Mouse (Mus musculus) embryonic facial prominence, embryonic 13.5 days (tissue): ENCODE results near the gene 4933430I17Rik. TPM values are rescaled to one million over a fixed set of nuclear protein-coding genes. Genes with fewer than 3 reads are reported as not detected.
"Not testable (repeated sequence)": the region's sequence is repeated elsewhere in the genome, so short reads cannot be mapped to it uniquely, and the experiment has no call there.

Experiments used
- ATAC-seq: fragments of 200-750 bp; cut with Nextera tagmentation; 2 replicates; pipeline ENCODE4 v1.8.0; 2017; ENCODE audit warnings: low read depth; ENCODE audit not compliant: insufficient number of reproducible peaks, insufficient read depth, low FRiP score, low TSS enrichment
- H3K27ac ChIP-seq: fragments of 300-500 bp; sonication (generic); 2 replicates; pipeline ENCODE4 v1.5.1; 2015; ENCODE audit warnings: moderate library complexity, mild to moderate bottlenecking, inconsistent platforms
- H3K27me3 ChIP-seq: fragments of 300-500 bp; sonication (generic); 2 replicates; pipeline ENCODE4 v1.6.1; 2015; ENCODE audit warnings: mild to moderate bottlenecking, inconsistent platforms
- H3K36me3 ChIP-seq: fragments of 300-500 bp; sonication (generic); 2 replicates; pipeline ENCODE4 v1.6.1; 2015; ENCODE audit warnings: mild to moderate bottlenecking, inconsistent platforms
- H3K4me1 ChIP-seq: fragments of 300-500 bp; sonication (generic); 2 replicates; pipeline ENCODE4 v1.6.1; 2015; ENCODE audit warnings: inconsistent platforms
- H3K4me2 ChIP-seq: fragments of 300-500 bp; sonication (generic); 2 replicates; pipeline ENCODE4 v1.6.1; 2015; ENCODE audit warnings: moderate library complexity, mild to moderate bottlenecking, inconsistent platforms
- H3K4me3 ChIP-seq: fragments of 300-500 bp; sonication (generic); 2 replicates; pipeline ENCODE4 v1.5.1; 2015; ENCODE audit warnings: mild to moderate bottlenecking, inconsistent platforms
- H3K9ac ChIP-seq: fragments of 300-500 bp; sonication (generic); 2 replicates; pipeline ENCODE4 v1.6.1; 2015; ENCODE audit warnings: mild to moderate bottlenecking, inconsistent platforms
- H3K9me3 ChIP-seq: fragments of 300-500 bp; sonication (generic); 2 replicates; pipeline ENCODE4 v1.6.1; 2016; ENCODE audit warnings: inconsistent platforms
- WGBS: fragments of 180-500 bp; shearing (Covaris S2); methylation state at CpG from one replicate; pipeline ENCODE4 v1.1.7; 2015; ENCODE audit warnings: mixed read lengths; 5-methylcytosine and 5-hydroxymethylcytosine counted together
- polyA plus RNA-seq: library from polyadenylated mRNA; unstranded; fragments of >200 nt; fragmentation: Nextera tagmentation; extraction: Ambion mirVana; gene quantifications from 2 replicates; pipeline ENCODE4 v1.2.1, GENCODE M21; 2015

The 4933430I17Rik gene
- polyA plus RNA-seq, 1 experiment from 2014 or later: 0.49 TPM

GRCm38 (mm10) chr4:62590878-62591277 lies 65.7 kb downstream of the 4933430I17Rik start:
- no peak for ATAC-seq
- peaks cover 11% of the 10 kb centered on the region; the same call in 1 of the 2 replicates for H3K4me1 ChIP-seq

GRCm38 (mm10) chr4:62591326-62591725 lies 66.2 kb downstream of the 4933430I17Rik start:
- Histone ChIP-seq H3K27ac (no peak overlapping the region), H3K4me2 (0 out of 2 replicates have a peak overlapping the region, but pooled peaks have one; percentile 0)
- ATAC-seq: no peak

More at GRCm38 (mm10) chr4:62590878-62591277, 65.7 kb downstream of the 4933430I17Rik start:
- Histone ChIP-seq H3K9ac (no peak overlapping the region), H3K4me2 (no peak overlapping the region), H3K9me3 (no peaks in the 10 kb centered on the region), H3K4me3 (no peak overlapping the region), H3K36me3 (no peaks in the 10 kb centered on the region), H3K27ac (no peak overlapping the region), H3K27me3 (no peaks in the 10 kb centered on the region)
- 89% methylated on average over 1 of the region's 1 CpGs for WGBS

GRCm38 (mm10) chr4:62593546-62594240 lies 68.5 kb downstream of the 4933430I17Rik start:
- H3K4me2 ChIP-seq, H3K36me3 ChIP-seq, H3K9me3 ChIP-seq, H3K27me3 ChIP-seq, H3K4me3 ChIP-seq, ATAC-seq, H3K27ac ChIP-seq, H3K9ac ChIP-seq: not testable (repeated sequence)
- H3K4me1 ChIP-seq: peaks cover 11% of the 10 kb centered on the region; the same call in 1 of the 2 replicates
- 91% methylated on average over 24 of the region's 24 CpGs for WGBS

More at GRCm38 (mm10) chr4:62591326-62591725, 66.2 kb downstream of the 4933430I17Rik start:
- H3K4me1 ChIP-seq: peaks cover 11% of the 10 kb centered on the region; the same call in 1 of the 2 replicates
- WGBS: 14% methylated on average over 11 of the region's 11 CpGs
- no peak overlapping the region; the same call in 1 of the 2 replicates for H3K9ac ChIP-seq
- H3K36me3 ChIP-seq: no peaks in the 10 kb centered on the region
- no peaks in the 10 kb centered on the region for H3K27me3 ChIP-seq
- H3K4me3 ChIP-seq: no peak overlapping the region
- no peaks in the 10 kb centered on the region for H3K9me3 ChIP-seq

GRCm38 (mm10) chr4:62594442-62594841 lies 69.3 kb downstream of the 4933430I17Rik start:
- 79% methylated on average over 5 of the region's 5 CpGs for WGBS
- no peak for ATAC-seq
- no peaks in the 10 kb centered on the region for H3K27me3 ChIP-seq

GRCm38 (mm10) chr4:62596051-62596450 lies 70.9 kb downstream of the 4933430I17Rik start:
- no peak overlapping the region for H3K9ac ChIP-seq
- peaks cover 11% of the 10 kb centered on the region; the same call in 1 of the 2 replicates for H3K4me1 ChIP-seq
- 75% methylated on average over 5 of the region's 5 CpGs for WGBS
- H3K36me3 ChIP-seq: no peaks in the 10 kb centered on the region
- no peaks in the 10 kb centered on the region for H3K27me3 ChIP-seq
- H3K9me3 ChIP-seq: no peaks in the 10 kb centered on the region; the same call in 1 of the 2 replicates
- H3K4me2 ChIP-seq: no peak overlapping the region
- H3K27ac ChIP-seq: no peak overlapping the region
- H3K4me3 ChIP-seq: no peak overlapping the region
- ATAC-seq: no peak

More at GRCm38 (mm10) chr4:62594442-62594841, 69.3 kb downstream of the 4933430I17Rik start:
- H3K4me1 ChIP-seq: peaks cover 11% of the 10 kb centered on the region; the same call in 1 of the 2 replicates
- no peak overlapping the region for H3K4me3 ChIP-seq
- no peaks in the 10 kb centered on the region for H3K9me3 ChIP-seq
- H3K36me3 ChIP-seq: no peaks in the 10 kb centered on the region
- H3K9ac ChIP-seq: no peak overlapping the region
- H3K27ac ChIP-seq: no peak overlapping the region
- no peak overlapping the region for H3K4me2 ChIP-seq

Other genes starting within 250 kb of the 4933430I17Rik start
- 25.5 and 30.0 TPM in 2 replicates for gene Fkbp15, start 164.8 kb upstream of the 4933430I17Rik start, polyA plus RNA-seq
- gene Slc31a1, start 164.6 kb upstream of the 4933430I17Rik start, polyA plus RNA-seq: 42.8 and 43.7 TPM in 2 replicates
- 203 and 210 TPM in 2 replicates for gene Cdc26, start 116.7 kb upstream of the 4933430I17Rik start, polyA plus RNA-seq
- 25.5 and 26.4 TPM in 2 replicates for gene Prpf4, start 116.6 kb upstream of the 4933430I17Rik start, polyA plus RNA-seq
- gene Rnf183, start 90.1 kb upstream of the 4933430I17Rik start, polyA plus RNA-seq: not detected in 2 replicates
- gene Wdr31, start 54.5 kb upstream of the 4933430I17Rik start, polyA plus RNA-seq: 7.6 and 8.0 TPM in 2 replicates
- gene Bspry, start 45.3 kb upstream of the 4933430I17Rik start, polyA plus RNA-seq: 5.4 and 5.5 TPM in 2 replicates
- 11.2 and 11.7 TPM in 2 replicates for gene Hdhd3, start 21.9 kb upstream of the 4933430I17Rik start, polyA plus RNA-seq
- gene Alad, start 5.5 kb upstream of the 4933430I17Rik start, polyA plus RNA-seq: 67.5 and 69.8 TPM in 2 replicates
- 94.5 and 99.0 TPM in 2 replicates for gene Pole3, start 301 bp upstream of the 4933430I17Rik start, polyA plus RNA-seq
- gene Rgs3, start 34.5 kb downstream of the 4933430I17Rik start, polyA plus RNA-seq: 50.8 and 53.2 TPM in 2 replicates